Mouse (Mus musculus): ENCODE data around the gene 4930453N24Rik. TPM values are rescaled to one million over a fixed set of nuclear protein-coding genes. Genes with fewer than 3 reads are reported as not detected.

Gene 4930453N24Rik
- polyA plus RNA-seq, 1 experiment from 2014 or later: 29.1 TPM

DNA sequence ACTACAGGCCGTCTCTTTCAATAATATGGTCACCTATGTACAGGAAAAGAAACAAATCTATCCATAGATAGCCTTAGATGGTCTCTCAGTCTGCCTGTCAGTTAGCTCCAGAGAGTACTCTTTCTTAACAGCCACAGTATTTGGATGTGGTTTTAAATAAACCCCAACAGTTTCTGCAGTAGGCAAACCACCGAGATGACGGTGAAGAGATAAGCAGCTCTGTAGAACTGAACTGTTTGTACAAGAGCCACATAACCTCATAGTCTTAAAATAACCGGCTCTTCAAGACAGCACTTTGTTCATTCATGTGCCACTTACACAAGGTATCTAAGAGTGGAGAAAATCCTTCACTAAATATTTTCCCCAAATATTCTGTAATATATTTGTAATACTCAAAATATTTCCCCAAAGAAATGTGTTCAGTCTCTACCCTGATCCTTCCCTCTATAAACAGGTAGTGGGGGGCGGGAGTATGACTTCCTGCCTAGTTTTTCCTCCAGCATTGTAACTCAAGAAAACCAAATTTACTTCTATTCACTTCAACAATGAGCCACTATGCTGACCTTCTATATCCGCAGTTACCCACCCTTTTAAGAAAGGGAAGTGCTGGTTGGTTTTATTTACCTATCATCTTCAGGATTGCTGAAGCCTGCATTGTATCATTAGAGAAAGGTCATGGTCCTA, 12.3 kb downstream of the 4930453N24Rik start:
- no peaks in the 10 kb centered on the region for H3K27me3 ChIP-seq
- no peak for ATAC-seq (ENCODE audit: low FRiP score, low read depth)
- H3K4me1 ChIP-seq: no peaks in the 10 kb centered on the region
- H3K4me2 ChIP-seq (replicated peaks): no peak overlapping the region
- H3K4me3 ChIP-seq: no peak overlapping the region
- WGBS: 87% methylated on average over 6 of the region's 6 CpGs
- peaks cover 6% of the 10 kb centered on the region for H3K9me3 ChIP-seq
- H3K36me3 ChIP-seq: peaks cover 16% of the 10 kb centered on the region
- H3K27ac ChIP-seq (replicated peaks): no peak overlapping the region
- H3K9ac ChIP-seq (replicated peaks): no peak overlapping the region

DNA sequence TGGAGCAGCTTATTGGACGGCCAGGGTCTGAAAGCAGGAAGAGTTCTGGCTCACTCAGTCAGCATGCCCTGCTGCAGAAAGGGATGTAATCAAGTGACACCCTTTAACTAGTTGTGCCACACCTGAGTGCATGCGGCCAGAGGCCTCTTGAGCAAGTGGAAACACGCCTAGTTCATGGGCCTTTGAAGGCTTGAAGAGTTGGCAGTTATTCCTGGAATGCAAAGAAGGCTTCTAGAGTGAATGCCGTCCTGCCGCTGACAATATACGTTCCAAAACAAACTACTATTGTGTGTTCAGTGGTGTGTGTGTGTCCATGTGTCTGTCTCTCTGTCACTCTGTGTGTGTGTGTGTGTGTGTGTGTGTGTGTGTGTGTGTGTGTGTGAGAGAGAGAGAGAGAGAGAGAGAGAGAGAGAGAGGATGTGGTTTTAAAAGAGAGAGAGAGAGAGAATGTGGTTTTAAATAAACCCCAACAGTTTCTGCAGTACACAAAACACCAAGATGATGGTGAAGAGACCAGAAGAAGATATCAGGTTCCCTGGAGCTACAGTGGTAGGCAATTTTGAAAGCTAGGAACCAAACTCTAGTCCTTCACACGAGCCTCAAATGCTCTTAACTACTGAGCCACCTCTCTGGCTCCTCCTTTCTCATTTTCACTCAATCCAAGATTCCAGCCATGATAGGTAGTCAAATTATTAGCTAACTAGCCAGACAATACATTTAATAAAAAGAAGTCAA, 13.1 kb downstream of the 4930453N24Rik start:
- WGBS: 91% methylated on average over 7 of the region's 7 CpGs

DNA sequence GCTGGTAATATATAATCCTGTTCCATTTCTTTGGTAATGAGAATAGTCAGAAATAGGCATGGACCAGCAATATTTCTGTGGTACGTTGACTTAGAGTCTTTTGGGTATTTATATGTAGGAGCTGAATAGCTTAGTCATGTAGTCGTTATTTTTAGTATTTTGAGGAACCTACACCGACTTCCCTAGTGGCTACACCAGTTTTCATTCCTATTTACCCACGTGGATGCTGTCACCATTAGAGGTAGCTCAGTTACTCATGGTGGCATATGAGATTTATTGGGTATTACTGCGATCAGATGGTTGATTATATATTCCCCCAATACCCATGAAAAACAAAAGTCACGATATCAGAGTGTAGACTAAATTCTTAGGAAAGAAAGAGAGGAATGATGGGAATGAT, 14.6 kb downstream of the 4930453N24Rik start:
- no peaks in the 10 kb centered on the region for H3K9me3 ChIP-seq

More for the DNA sequence above, 13.1 kb downstream of the 4930453N24Rik start:
- no peaks in the 10 kb centered on the region for H3K4me1 ChIP-seq
- no peak overlapping the region for H3K4me2 ChIP-seq (replicated peaks)
- peaks cover 7% of the 10 kb centered on the region for H3K36me3 ChIP-seq
- no peak overlapping the region for H3K27ac ChIP-seq (replicated peaks)
- H3K9ac ChIP-seq (replicated peaks): no peak overlapping the region
- no peaks in the 10 kb centered on the region for H3K27me3 ChIP-seq
- H3K9me3 ChIP-seq: no peaks in the 10 kb centered on the region
- no peak for ATAC-seq (ENCODE audit: low FRiP score, low read depth)
- no peak overlapping the region for H3K4me3 ChIP-seq

DNA sequence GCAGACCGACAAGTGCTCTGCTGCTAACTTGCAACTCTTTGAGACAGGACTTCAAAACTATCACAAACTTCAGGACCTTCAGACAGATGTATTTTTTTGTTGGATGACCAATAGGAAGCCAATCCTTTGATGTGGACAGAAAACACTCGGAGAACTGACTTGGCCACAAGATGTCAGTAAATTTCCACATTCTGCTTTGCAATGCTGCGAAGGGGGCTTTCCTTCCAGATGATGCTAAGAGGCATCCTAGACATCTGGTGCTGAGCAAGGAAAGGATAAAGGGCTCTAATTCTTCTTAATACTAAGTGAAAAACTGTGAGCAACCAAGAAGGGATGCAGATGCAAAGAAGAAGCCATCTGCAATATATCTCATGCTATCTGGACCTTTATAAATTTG, 16.2 kb downstream of the 4930453N24Rik start:
- peak; percentile 59 for ATAC-seq (ENCODE audit: low FRiP score, low read depth)
- Histone ChIP-seq H3K4me3 (no peak overlapping the region), H3K27me3 (no peaks in the 10 kb centered on the region), H3K36me3 (no peaks in the 10 kb centered on the region), H3K4me2 (replicated peaks) (no peak overlapping the region), H3K9me3 (no peaks in the 10 kb centered on the region), H3K9ac (replicated peaks) (no peak overlapping the region), H3K27ac (replicated peaks) (no peak overlapping the region), H3K4me1 (no peaks in the 10 kb centered on the region)
- WGBS: 46% methylated on average over 3 of the region's 3 CpGs

More for the DNA sequence above, 14.6 kb downstream of the 4930453N24Rik start:
- Histone ChIP-seq H3K9ac (replicated peaks) (no peak overlapping the region), H3K4me1 (no peaks in the 10 kb centered on the region), H3K4me3 (no peak overlapping the region), H3K27ac (replicated peaks) (no peak overlapping the region), H3K27me3 (no peaks in the 10 kb centered on the region), H3K4me2 (replicated peaks) (no peak overlapping the region), H3K36me3 (no peaks in the 10 kb centered on the region)
- WGBS: 87% methylated on average over 6 of the region's 6 CpGs
- ATAC-seq (ENCODE audit: low FRiP score, low read depth): no peak

DNA sequence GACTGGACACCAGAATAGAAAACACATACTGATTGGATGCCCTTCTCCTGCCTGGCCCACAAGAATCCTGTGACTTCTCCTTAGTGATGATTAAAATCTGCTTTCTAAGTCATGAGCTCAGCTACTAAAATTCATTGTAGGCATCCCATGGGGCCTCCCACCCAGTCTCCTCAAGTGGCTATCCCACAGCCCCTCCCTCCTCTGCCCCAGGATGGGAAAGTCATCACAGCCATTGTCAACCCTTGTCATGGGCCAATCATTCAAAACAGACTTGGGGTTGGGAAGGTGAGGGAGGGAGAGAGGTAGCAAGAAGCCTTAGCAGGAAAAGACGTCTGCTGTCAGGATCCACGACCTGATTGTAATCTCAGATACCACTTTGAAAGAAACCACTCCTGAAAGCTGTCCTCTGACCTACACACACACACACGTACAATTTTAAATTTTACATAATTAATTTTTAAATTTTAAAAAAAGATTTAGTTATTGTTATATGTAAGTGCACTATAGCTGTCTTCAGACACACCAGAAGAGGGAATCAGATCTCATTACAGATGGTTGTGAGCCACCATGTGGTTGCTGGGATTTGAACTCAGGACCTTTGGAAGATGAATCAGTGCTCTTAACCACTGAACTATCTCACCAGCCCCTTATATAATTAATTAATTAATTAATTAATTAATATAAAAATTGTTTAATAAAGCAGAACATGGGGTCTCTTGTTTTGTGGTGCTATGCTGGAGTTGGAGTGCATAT, 16.8 kb downstream of the 4930453N24Rik start:
- no peaks in the 10 kb centered on the region for H3K9me3 ChIP-seq
- no peaks in the 10 kb centered on the region for H3K27me3 ChIP-seq
- no peak overlapping the region for H3K4me3 ChIP-seq
- H3K4me2 ChIP-seq (replicated peaks): no peak overlapping the region
- no peaks in the 10 kb centered on the region for H3K36me3 ChIP-seq
- H3K27ac ChIP-seq (replicated peaks): no peak overlapping the region
- 63% methylated on average over 3 of the region's 3 CpGs for WGBS
- ATAC-seq (ENCODE audit: low FRiP score, low read depth): 0 out of 2 replicates have a peak, but pooled peaks have one; percentile 16
- H3K9ac ChIP-seq (replicated peaks): no peak overlapping the region
- H3K4me1 ChIP-seq: no peaks in the 10 kb centered on the region

DNA sequence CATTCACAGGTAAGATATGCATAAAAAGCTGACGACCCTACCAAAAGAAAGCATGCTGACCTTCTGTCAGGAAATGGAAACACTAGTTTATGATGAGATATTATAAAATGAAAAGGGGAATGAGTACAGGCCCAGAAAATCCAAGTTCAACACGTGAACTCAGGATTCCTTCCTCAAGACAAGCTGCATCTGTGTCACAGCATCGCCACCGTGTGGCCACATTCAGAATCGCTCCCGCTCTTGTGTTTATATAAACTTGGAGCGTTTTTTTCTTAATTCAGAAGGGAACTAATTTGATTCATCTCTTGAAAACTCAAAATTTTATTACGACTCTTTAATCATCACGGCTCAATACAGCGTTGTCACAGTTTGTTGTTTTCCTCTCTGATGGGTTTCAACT, 22.7 kb downstream of the 4930453N24Rik start:
- WGBS: 10% methylated on average over 10 of the region's 10 CpGs
- ATAC-seq (ENCODE audit: low FRiP score, low read depth): no peak
- Histone ChIP-seq H3K4me1 (no peaks in the 10 kb centered on the region), H3K9me3 (no peaks in the 10 kb centered on the region), H3K4me2 (replicated peaks) (no peak overlapping the region), H3K9ac (replicated peaks) (no peak overlapping the region), H3K27ac (replicated peaks) (no peak overlapping the region), H3K4me3 (no peak overlapping the region), H3K36me3 (no peaks in the 10 kb centered on the region), H3K27me3 (no peaks in the 10 kb centered on the region)

DNA sequence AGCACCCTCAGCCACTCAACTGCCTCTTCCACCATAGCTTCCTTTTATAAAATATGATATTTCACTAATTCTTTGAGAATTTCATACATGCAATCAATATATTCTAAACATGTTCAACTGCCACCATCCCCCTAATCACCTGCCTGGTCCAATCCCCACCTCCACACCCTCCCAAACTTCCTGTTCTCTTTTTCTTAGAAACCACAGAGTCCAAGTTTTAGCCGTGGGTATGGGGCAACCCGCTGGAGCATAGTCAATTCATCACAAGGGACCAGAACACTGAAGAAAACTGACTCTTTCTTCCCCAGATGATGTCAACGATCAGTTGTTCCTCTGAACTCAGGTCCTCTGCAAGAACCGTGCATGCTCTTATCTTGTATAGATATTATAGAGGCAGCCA, 25.9 kb downstream of the 4930453N24Rik start:
- Histone ChIP-seq H3K27ac (replicated peaks) (no peak overlapping the region), H3K9me3 (no peaks in the 10 kb centered on the region), H3K4me2 (replicated peaks) (no peak overlapping the region), H3K9ac (replicated peaks) (no peak overlapping the region), H3K4me1 (no peaks in the 10 kb centered on the region), H3K36me3 (no peaks in the 10 kb centered on the region), H3K4me3 (no peak overlapping the region), H3K27me3 (no peaks in the 10 kb centered on the region)
- ATAC-seq (ENCODE audit: low FRiP score, low read depth): no peak
- WGBS: 90% methylated on average over 4 of the region's 4 CpGs

DNA sequence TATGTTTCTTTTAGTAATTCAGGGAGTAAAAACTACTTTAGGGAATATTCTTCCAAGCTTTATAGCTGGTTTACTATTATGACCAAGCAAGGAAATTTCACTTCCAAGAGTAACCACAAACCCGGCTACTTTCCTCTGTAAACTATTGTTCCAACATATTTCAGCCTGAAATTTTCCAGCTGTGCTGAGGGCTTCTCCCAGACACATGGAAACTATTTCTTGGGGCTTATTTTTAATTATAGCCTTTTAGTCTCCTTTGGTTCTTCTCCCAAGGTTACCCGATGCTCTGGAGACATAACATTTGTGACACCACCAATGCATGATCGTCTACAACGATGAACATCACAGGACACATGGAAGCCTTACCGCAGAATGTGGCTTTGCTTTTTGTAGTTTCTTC, 33.7 kb downstream of the 4930453N24Rik start:
- H3K9me3 ChIP-seq: no peaks in the 10 kb centered on the region
- no peak for ATAC-seq (ENCODE audit: low FRiP score, low read depth)
- H3K4me3 ChIP-seq: no peak overlapping the region
- H3K27me3 ChIP-seq: no peaks in the 10 kb centered on the region
- H3K4me1 ChIP-seq: no peaks in the 10 kb centered on the region
- H3K9ac ChIP-seq (replicated peaks): no peak overlapping the region
- H3K36me3 ChIP-seq: no peaks in the 10 kb centered on the region
- H3K27ac ChIP-seq (replicated peaks): no peak overlapping the region
- no peak overlapping the region for H3K4me2 ChIP-seq (replicated peaks)
- WGBS: 91% methylated on average over 5 of the region's 5 CpGs

DNA sequence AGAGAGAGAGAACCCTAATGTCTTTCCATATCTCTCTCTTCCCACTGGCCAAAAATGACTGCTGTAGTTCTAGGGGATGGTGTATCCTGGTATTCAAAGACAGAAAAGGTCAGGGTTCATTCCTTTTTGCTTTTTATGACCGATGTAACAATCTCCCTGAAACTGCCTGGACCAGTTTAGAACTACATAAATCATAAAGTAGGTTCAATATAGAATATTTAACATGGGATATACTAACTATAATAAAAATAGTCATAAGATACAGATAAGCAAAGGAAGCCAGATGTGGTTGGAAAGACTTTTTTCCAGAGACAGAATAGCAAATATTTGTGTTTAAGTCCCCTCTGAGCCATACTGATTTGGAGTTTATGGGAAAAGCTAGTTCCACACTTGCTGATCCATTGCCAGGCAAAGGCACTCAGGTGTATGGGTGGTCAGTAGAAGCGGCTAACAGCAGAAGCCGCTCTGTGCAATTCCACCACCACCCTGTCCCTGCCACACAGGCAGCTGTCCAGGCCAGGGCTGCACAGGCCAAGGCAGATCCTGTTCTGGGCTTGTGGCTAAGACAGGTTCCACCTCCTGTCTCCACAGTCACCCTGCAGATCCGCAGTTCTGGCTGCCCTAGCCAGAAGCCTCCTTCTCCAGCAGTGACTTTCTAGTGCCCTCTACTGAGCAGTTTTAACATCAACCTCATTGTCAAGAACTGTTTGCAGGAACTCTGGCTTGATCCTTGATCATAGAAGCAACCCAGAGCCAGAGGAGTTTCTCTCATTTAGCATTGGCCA, 47.5 kb downstream of the 4930453N24Rik start:
- Histone ChIP-seq H3K27me3 (0 out of 2 replicates have a peak, but pooled peaks cover 8% of the 10 kb centered on the region), H3K4me1 (0 out of 2 replicates have a peak, but pooled peaks cover 2% of the 10 kb centered on the region), H3K4me3 (no peak overlapping the region), H3K9ac (replicated peaks) (no peak overlapping the region), H3K9me3 (no peaks in the 10 kb centered on the region), H3K36me3 (no peaks in the 10 kb centered on the region), H3K4me2 (replicated peaks) (no peak overlapping the region), H3K27ac (replicated peaks) (no peak overlapping the region)
- peak; percentile 89 for ATAC-seq (ENCODE audit: low FRiP score, low read depth)
- WGBS: 53% methylated on average over 4 of the region's 4 CpGs

DNA sequence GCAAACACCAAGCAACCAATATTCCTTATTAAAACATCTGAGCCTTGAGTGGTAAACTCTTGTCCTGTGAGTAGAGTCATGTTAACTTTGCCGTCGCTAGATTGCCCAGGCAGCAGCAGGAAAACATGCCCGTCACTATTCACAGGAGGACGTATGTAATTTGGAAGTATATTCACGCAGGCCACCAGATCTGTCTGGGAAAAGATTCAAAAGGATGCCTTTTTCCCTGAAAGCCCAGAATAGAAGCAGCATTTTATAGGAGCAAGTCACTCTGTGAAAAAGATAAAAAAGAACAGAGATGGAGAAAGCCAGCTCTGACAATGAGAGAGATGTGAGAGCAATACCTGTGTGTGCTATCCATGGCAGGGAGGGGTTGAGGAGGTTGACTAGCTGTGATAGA, 49.4 kb downstream of the 4930453N24Rik start:
- Histone ChIP-seq H3K4me3 (no peak overlapping the region), H3K9ac (replicated peaks) (no peak overlapping the region), H3K4me2 (replicated peaks) (no peak overlapping the region), H3K4me1 (0 out of 2 replicates have a peak, but pooled peaks cover 2% of the 10 kb centered on the region), H3K27me3 (0 out of 2 replicates have a peak, but pooled peaks cover 8% of the 10 kb centered on the region), H3K9me3 (no peaks in the 10 kb centered on the region), H3K36me3 (no peaks in the 10 kb centered on the region), H3K27ac (replicated peaks) (no peak overlapping the region)
- no peak for ATAC-seq (ENCODE audit: low FRiP score, low read depth)
- WGBS: 84% methylated on average over 5 of the region's 5 CpGs

DNA sequence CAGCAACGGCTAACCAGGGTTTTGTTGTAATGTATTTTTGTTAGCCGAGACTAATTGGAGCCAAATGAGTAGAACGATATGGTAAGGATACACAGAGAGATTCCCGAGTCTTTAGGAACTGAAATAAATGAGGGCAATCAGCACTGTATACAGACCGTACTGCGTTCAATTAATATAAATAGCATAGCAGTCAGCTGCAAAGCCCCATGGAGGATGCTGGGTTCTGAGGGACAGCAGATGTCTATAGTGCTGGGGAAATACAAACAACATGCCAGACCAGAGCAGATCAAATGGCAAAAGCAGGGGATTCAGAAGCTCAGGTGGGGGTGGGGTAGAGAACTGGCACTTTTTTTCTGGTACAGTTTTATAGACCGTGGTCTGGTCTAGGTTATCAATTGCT, 51.9 kb downstream of the 4930453N24Rik start:
- Histone ChIP-seq H3K4me2 (replicated peaks) (no peak overlapping the region), H3K27me3 (0 out of 2 replicates have a peak, but pooled peaks cover 5% of the 10 kb centered on the region), H3K9me3 (no peaks in the 10 kb centered on the region), H3K36me3 (no peaks in the 10 kb centered on the region), H3K4me3 (no peak overlapping the region), H3K4me1 (0 out of 2 replicates have a peak, but pooled peaks cover 2% of the 10 kb centered on the region), H3K27ac (replicated peaks) (no peak overlapping the region), H3K9ac (replicated peaks) (no peak overlapping the region)
- WGBS: 81% methylated on average over 7 of the region's 7 CpGs
- no peak for ATAC-seq (ENCODE audit: low FRiP score, low read depth)

Measured in midbrain, embryonic 12.5 days (tissue).